Mouse (Mus musculus) hindlimb bud, embryonic 11.5 days (tissue): ENCODE data around the gene Tet2.
"Not testable (repeated sequence)": the region's sequence is repeated elsewhere in the genome, so short reads cannot be mapped to it uniquely, and the experiment has no call there.

Source experiments
- DNase-seq: peaks from one replicate; pipeline ENCODE4 v3.0.0-alpha.2; 2012; ENCODE audit warnings: low read depth, low spot score; ENCODE audit errors: extremely low spot score

Tet2 gene

GRCm38 (mm10) chr3:133549385-133550170 lies 4.6 kb upstream of the Tet2 start:
- no peak for DNase-seq

GRCm38 (mm10) chr3:133548613-133549012 lies 3.7 kb upstream of the Tet2 start:
- no peak for DNase-seq

GRCm38 (mm10) chr3:133546790-133547189 lies 1.9 kb upstream of the Tet2 start:
- DNase-seq, result no peak

- no peak for DNase-seq
These were observed 346 bp upstream of the Tet2 start for GRCm38 (mm10) chr3:133545304-133545666.

- no peak for DNase-seq
These were observed 798 bp downstream of the Tet2 start for GRCm38 (mm10) chr3:133544131-133544550.

- no peak for DNase-seq
These were observed 1.6 kb downstream of the Tet2 start for GRCm38 (mm10) chr3:133543101-133544020.

GRCm38 (mm10) chr3:133542084-133542483 lies 2.9 kb downstream of the Tet2 start:
- DNase-seq, result no peak

- DNase-seq, result no peak
These were observed 3.9 kb downstream of the Tet2 start for GRCm38 (mm10) chr3:133541000-133541399.

GRCm38 (mm10) chr3:133539991-133540390 lies 4.9 kb downstream of the Tet2 start:
- DNase-seq, result no peak

GRCm38 (mm10) chr3:133538499-133538898 lies 6.4 kb downstream of the Tet2 start:
- not testable (repeated sequence) for DNase-seq

GRCm38 (mm10) chr3:133535644-133536043 lies 9.3 kb downstream of the Tet2 start:
- DNase-seq, result no peak

GRCm38 (mm10) chr3:133534066-133534465 lies 10.9 kb downstream of the Tet2 start:
- DNase-seq, result no peak

- DNase-seq, result no peak
These were observed 11.5 kb downstream of the Tet2 start for GRCm38 (mm10) chr3:133533272-133533995.

GRCm38 (mm10) chr3:133532806-133533205 lies 12.1 kb downstream of the Tet2 start:
- no peak for DNase-seq

GRCm38 (mm10) chr3:133532252-133532651 lies 12.7 kb downstream of the Tet2 start:
- no peak for DNase-seq

- no peak for DNase-seq
These were observed 13.8 kb downstream of the Tet2 start for GRCm38 (mm10) chr3:133531101-133531500.

- DNase-seq, result no peak
These were observed 14.3 kb downstream of the Tet2 start for GRCm38 (mm10) chr3:133530664-133531063.

GRCm38 (mm10) chr3:133526119-133526723 lies 18.7 kb downstream of the Tet2 start:
- DNase-seq, result no peak

- no peak for DNase-seq
These were observed 19.4 kb downstream of the Tet2 start for GRCm38 (mm10) chr3:133525578-133525977.

GRCm38 (mm10) chr3:133524341-133525050 lies 20.4 kb downstream of the Tet2 start:
- no peak for DNase-seq
